Mouse (Mus musculus) 416B (cell line): ENCODE results near the gene Cyp4f18.
"Not testable (repeated sequence)": the region's sequence is repeated elsewhere in the genome, so short reads cannot be mapped to it uniquely, and the experiment has no call there.

Experiments
- DNase-seq: peaks from one replicate; pipeline ENCODE4 v3.0.0; 2011; ENCODE audit warnings: low read depth

Cyp4f18 gene

DNA sequence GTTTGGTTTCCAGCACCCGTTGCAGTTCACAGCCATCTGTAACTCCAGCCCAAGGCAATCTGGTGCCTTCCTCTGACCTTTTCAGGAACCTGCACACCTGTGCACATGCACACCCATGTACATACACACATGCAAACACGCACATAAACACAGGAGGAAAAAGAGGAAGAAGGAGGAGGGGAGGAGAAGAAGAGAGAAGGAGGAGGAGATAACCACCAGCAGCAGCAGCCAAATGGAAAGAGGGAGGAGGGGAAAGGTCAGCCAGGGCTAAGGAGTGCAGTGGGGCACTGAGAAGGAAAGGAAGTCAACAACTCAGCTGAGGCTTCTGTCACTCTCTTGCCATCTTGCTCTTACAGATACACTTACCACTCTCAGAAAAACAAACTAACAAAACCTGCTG lies 28.4 kb downstream of the Cyp4f18 start:
- no peak for DNase-seq

DNA sequence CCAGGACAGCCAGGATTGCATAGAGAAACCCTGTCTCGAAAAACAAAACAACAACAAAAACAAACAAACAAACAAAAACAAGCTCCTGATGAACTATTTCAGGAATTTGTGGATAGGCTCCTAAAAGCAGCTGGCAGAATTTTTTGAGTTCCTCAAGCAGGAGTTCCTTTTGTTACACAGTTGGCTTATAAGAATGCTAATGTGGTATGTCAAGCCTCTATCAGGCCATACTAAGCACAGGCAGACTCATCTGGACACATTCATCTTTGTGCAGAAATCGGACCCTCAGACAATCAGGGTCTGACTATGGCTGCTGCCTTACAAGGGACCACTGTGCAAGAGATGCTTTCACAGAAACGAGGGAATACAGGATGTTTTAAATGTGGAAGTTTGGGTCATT lies 35.2 kb downstream of the Cyp4f18 start:
- DNase-seq = no peak

DNA sequence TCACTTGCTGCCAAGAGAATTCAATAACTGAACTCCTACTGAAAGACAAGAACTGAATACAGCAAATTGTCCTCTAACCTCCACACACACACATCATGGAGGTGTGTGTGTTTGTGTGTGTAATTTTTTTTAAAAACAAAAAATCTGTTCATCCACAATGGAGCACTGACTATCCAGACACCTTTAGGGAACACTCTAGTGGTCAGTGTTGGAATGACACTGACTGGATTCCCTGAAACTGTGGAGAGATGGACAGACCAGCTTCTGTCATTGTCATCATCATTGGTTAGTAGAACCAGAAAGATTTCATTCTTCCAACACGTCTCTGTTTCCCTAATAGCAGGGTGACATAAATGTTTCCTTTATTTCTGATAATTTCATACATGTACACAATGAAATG lies 37.5 kb downstream of the Cyp4f18 start:
- peak; percentile 29 for DNase-seq

DNA sequence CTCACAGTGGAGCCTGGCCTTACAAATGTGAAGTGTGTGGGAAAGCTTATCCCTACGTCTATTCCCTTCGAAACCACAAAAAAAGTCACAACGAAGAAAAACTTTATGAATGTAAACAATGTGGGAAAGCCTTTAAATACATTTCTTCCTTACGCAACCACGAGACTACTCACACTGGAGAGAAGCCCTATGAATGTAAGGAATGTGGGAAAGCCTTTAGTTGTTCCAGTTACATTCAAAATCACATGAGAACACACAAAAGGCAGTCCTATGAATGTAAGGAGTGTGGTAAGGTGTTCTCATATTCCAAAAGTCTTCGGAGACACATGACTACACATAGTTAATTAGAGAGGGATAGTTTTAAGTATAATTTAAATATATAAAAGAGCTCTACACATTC lies 40.8 kb downstream of the Cyp4f18 start:
- no peak for DNase-seq

DNA sequence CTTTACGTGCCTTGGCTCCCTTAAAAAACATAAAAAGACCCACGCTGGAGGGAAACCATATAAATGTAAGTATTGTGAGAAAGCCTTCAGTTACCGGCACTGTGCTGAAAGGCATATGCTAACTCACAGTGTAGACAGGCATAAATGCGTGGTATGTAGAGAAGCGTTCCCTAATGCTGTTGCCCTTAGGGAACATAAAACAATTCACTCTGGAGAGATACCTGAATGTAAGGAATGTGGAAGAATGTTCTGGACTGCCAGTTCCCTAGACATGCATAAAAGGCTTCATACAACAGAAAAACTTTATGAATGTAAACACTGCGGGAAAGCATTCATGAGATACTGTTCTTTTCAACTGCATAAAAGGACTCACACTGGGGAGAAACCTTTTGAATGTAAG lies 41.3 kb downstream of the Cyp4f18 start:
- no peak for DNase-seq

DNA sequence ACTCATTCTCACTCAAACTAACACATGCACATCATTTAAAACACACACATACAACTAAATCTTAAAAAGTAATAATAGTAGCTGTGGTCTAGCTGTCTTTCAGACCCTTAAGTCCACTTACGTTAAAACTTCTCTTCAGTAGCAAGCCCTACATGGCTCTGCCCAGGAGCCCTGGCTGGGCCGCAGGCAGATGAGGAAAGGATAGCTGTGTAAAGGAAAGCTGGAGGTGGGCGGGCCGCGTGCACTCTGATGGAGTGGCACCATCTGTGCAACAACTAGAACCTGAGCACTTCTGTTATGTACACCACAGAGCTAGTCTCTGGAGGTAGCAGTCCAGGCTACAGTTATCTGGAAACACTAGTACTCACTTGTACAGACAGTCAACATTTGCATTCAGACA lies 42.2 kb downstream of the Cyp4f18 start:
- DNase-seq = no peak

DNA sequence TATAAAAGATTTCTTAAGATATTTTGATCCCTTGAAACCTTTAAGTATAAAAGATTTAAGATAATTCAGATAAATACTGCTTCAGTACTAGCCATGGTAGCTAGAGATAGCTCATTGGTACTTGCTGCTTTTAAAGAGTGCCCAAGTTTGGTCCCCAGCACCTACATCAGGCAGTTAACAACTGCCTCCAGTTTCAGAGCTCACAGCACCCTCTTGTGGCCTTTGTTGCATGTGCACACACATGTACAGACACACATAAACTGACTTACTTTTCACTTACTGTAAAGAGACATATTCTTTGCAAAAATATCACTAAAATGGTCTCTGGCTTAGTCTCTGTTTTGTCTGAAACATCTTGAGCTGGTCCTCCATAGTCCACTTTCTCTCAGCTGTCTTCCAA lies 43.0 kb downstream of the Cyp4f18 start:
- DNase-seq = no peak

DNA sequence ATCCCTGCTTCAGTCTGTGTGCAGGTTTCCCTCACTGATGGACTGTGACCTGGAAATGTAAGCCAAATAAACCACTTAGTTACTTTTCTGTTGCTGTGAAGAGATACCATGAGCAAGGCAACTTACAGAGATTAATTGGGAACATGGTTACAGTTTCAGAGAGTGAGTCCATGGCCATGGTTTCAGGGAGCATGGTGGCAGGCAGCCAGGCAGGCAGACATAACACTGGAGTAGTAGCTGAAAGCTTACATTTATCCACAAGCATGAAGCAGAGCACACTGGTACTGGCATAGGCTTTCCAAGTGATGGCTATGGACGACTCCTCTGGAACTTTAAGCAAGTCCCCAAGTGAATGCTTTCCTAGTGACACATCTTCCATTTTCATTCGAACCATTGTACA lies 44.3 kb downstream of the Cyp4f18 start:
- DNase-seq = no peak

DNA sequence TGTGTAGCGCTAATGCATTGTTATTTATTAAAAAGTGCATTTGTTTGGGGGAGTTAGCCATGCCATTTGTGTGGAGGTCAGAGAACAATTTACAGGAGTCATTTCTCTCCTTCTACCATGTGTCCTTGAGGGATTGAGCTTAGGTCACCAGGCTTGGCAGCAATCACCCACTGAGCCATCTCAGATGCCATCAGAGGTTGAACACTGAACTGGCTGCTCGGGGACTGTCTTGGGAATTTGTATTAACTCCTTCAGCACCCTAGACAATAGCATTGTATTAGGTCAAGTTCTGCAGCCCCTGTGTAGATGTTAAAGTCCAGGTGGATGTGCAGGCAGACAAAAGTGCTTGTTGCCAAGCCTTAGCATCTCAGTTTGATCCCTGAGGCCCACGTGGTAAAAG lies 45.4 kb downstream of the Cyp4f18 start:
- no peak for DNase-seq

DNA sequence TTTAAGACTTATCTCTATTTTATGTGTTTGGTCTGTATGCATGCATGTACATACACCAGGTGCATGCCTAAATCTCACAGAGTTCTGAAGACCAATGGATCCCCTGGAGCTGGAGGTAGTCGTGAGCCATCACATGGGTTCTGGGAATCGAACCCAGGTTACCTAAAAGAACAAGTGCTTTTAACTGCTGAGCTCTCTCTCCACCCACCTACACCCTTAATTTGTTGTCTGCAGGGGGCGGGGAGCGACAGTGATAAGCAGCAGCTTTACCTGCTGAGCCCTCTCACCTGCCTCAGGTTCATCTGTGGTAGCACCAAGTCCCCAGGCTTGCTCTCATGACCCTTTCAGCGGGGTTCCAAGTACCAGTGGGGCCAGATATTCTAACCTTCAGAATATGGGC lies 47.6 kb downstream of the Cyp4f18 start:
- DNase-seq = no peak

DNA sequence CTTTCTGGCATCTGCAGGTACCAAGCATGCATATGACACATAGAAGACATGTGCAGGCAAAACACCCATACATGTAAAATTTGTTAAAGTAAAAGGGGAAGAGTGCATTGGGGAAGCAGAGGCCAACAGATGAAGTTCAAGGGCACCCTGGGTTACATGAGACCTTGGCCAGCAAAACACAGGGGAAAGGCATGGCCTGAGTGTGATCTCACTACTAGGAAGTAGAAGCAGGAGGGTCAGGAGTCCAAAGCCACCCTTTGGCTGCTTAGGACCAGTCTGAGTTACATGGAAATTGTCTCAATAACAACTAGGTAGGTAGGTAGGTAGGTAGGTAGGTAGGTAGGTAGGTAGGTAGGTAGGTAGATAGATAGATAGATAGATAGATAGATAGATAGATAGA lies 48.9 kb downstream of the Cyp4f18 start:
- no peak for DNase-seq

DNA sequence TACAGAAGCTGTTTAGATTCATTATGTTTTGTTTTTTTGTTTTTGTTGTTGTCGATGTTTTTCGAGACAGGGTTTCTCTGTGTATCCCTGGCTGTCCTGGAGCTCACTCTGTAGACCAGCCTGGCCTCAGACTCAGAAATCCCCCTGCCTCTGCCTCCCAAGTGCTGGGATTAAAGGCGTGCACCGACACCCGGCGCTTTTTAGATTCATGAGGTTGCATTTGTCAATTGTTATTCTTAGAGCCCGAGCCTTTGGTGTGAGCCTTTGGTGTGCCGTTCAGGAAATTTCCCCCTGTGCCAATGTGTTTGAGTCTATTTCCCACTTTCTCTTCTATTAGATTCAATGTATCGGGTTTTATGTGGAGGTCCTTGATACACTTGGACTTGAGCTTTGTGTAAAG lies 54.8 kb downstream of the Cyp4f18 start:
- DNase-seq = no peak

DNA sequence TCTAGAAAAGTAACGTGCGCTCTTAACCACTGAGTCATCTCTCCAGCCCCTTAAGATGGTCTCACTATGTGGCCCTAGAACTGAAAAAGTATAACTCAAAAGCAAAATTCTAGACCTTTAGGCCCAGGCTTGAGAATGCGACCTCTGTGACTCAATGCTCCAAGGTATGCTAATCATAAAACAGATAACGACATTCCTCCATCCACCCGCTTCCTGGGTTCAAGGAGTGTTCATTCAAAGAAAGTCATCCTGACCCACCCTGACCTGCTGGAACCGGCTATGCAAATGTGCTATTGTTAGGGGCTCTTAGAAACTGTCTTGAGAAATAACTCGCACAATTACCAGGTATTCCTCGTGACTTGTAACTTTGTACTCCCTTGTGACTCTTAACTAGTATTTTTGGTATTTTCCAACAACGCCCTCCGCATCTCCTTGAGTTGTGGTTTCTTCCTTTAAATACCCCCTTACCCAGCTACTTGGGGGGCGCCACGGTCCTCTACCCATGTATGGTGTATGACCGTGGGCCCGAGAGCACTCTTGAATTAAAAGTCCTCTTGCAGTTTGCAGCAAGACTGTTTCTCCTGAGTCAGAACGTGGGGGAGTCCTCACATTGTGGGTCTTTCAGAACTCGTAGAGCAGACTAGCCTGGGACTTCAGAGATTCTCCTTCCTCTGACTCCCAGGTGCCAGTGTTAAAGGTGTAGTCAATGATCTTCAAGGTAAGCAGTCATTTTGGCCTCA lies 56.3 kb downstream of the Cyp4f18 start:
- not testable (repeated sequence) for DNase-seq

DNA sequence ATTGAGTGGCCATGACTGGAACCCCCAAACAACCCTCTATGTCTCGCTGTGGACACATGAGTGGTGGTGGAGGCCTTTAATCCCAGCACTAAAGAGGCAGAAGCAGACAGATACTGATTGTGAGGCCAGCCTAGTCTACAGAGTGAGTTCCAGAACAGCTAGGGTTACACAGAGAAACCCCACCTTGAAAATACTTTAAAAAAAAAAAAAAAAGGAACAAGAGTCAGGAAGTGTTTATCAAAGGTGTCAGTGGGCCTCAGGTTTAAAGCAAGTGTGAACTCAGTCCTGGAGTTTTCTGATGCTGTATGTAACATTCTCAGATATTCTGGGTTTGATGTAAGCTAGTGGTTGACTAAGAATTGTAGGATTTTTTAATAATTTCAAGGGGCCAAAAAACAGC lies 56.9 kb downstream of the Cyp4f18 start:
- DNase-seq = no peak

DNA sequence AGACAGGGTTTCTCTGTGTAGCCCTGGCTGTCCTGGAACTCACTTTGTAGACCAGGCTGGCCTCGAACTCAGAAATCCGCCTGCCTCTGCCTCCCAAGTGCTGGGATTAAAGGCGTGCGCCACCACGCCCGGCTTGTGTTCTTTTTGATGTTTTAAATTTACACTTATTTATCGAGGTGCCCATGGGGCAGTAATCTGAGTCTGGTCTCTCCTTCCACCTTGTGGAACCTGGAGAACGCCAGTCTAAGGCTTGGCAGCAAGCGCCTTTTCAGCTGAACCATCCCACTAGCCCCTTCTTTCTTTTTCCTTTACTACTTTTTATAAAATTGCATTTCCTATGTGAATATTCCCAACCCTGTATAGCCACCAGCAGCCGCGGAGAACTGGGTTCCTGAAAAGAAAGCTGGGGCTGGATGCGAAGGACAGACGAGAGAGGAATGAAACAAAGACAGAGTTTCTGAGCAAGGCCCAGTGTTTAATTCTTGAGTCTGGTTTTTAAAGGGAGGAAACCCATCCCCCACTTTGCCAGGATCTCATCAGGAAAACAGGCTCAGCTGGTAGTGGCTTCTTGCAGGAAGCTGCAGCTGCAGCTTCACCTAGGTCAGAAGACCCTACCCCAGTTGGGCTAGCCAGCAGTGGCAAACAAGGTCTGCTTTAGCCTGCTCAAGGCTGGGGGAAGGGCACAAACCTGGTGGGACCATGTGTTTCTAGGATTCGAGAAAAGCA lies 57.8 kb downstream of the Cyp4f18 start:
- peak; percentile 35 for DNase-seq

DNA sequence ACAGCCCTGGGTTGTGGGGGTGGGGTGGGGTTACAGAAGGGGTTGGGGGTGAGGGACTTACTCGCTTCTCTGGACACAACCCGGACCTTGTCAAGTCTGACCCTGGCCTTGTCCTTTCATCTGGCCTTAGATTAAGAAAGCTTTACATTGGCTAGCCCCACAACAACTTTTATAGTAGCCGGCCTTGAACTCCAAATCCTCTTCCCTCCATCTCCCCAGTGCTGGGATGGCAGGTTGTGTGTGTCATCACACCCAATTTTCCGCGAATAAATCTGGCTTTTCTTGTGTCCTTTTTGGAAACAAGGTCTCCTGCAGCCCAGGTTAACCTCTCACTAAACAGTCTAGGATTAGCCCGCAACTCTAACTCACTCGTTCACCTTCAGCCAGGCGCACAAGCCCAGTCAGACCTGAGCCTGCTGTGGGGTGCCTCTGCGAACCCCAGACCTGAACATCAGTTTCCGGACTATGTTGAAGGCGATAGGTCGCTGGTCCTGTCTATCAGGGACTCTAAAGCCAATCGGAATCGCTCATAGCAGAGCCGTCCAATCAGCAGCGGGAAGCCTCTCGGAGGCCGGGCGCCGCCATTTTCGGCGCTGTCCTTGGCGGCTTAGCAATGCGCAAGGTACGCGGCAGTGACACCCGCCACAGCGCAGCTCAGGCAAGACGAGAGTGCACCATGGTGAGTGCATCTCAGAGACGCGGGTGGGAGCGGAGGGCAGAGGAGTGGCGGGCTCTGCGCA lies 58.8 kb downstream of the Cyp4f18 start, which contains the start of gene Zfp961:
TSS of gene Zfp961 (plus strand) at position 557 of the 740 bp plus-strand sequence.
- peak; percentile 98 for DNase-seq

DNA sequence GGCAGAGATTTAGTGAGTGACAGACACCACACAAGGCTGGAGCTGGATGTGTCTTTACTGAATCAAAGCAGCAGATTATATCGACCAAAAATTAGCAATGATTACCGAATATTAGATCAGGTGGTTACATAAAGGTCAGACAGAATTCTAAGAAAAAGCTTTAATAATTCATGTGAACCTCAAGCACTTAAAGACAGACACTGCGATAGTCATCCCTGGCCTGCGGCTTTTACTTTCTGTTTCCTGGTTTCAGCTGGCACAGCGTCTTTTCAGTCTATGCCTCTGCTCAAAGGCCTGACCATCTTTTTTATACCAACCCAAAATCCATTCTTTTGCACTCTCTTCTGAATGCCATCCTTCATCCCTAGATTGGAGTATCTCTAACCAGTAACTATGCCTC lies 60.8 kb downstream of the Cyp4f18 start:
- no peak for DNase-seq

DNA sequence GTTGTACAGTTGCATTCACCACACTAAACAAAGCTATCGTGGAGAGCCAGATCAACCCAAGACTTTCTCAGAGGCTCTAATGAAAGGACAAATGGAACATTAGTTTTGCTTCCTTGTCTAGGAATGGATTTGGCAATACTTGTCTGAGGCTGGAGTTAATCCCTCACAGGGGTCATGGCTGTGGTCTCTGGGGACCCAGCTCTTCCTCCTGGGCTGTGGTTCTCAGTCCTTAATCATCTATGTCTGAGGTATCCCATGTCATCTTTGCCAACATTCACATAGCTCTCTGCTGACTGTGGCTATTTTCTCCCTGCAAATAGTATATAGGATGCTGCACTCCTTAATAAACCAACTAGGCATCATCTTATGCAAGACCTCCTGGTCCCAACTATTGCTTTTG lies 67.7 kb downstream of the Cyp4f18 start:
- DNase-seq = no peak

DNA sequence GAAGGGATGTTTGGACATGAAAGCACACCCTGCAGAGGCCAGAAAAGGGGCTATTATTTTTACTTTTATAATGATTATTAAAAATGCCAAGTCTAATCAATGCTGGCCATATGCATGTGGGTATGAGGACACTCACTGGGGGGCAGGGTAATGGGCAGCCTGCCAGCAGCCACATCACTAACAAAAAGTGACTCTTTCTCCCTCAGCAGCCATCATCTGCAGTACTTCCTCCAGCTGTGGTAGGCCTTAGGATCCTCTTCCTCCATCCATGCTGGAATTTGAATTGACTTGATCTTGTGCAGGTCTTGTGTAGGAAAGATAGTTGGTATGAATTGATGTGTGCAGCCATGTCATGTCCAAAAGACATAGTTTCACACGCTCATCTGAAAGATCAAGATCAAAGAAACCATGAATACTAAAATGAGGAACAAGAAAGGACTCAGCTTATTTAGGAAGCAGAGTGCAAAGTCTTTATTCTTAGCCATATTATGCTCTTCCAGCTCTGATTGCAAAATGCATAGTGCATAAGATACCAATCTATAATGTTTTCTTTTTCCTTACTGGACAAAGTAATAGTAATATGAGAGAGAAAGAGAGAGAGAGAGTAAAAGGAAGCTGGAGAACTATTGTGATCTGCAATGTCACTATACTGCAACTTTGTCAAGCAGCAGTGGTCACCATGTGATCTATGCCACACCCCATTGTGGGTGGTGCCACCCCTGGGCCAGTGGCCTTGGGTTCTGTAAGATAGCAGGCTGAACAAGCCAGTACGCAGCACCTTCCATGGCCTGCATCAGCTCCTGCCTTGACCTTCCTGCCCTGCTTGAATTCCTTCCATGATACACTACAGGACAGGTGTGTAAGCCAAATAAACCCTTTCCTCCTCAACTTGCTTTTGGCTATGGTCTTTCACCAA lies 68.9 kb downstream of the Cyp4f18 start:
- DNase-seq = peak; percentile 57
